17 mouse cellular contexts compared by ENCODE assay signal in genomic region chr6:30160408-30160807, GRCm38 (mm10).
"Had no signal": no experiment of that assay in that cellular context is flagged by ENCODE, and none has a peak within 500 bp of the region (broad histone marks: within the 10 kb centered on the region; RNA-seq: fewer than 3 reads in every experiment).

No protein-coding gene starts in this region.

- H3K9ac ChIP-seq: lung, embryonic 14.5 days; midbrain, embryonic 12.5 days; neural tube, embryonic 13.5 days; neural tube, embryonic 15.5 days; stomach, embryonic 15.5 days had no signal

- H3K4me3 ChIP-seq: midbrain, embryonic 10.5 days; midbrain, embryonic 12.5 days; myocyte; neural tube, embryonic 13.5 days; neural tube, embryonic 15.5 days; stomach, embryonic 15.5 days had no signal

- H3K4me2 ChIP-seq: lung, embryonic 14.5 days; midbrain, embryonic 12.5 days; neural tube, embryonic 13.5 days; neural tube, embryonic 15.5 days; stomach, embryonic 15.5 days had no signal

- H3K27me3 ChIP-seq: neural tube, embryonic 13.5 days; neural tube, embryonic 15.5 days; stomach, embryonic 15.5 days had no signal

- H3K9me3 ChIP-seq: midbrain, embryonic 10.5 days; midbrain, embryonic 12.5 days; neural tube, embryonic 13.5 days; neural tube, embryonic 15.5 days; stomach, embryonic 15.5 days had no signal

- ATAC-seq: midbrain, embryonic 16.5 days had no signal

- H3K36me3 ChIP-seq: midbrain, embryonic 12.5 days; neural tube, embryonic 13.5 days; neural tube, embryonic 15.5 days; stomach, embryonic 15.5 days had no signal

- DNase-seq: lung, adult 18-20 months; lung, embryonic 14.5 days; lung, postnatal 10 days; lung, postnatal 4 days; midbrain, embryonic 14.5 days; right cerebral cortex, postnatal 14 days; thymus, adult 2 months; thymus, postnatal 25 days; thymus, postnatal 4 days had no signal

- H3K27ac ChIP-seq: midbrain, embryonic 12.5 days; neural tube, embryonic 13.5 days; neural tube, embryonic 15.5 days; stomach, embryonic 15.5 days; stomach, postnatal 0 days had no signal

- H3K4me1 ChIP-seq: midbrain, embryonic 12.5 days; neural tube, embryonic 13.5 days; neural tube, embryonic 15.5 days had no signal
